Mouse (Mus musculus) forebrain, embryonic 11.5 days (tissue): Measurements from ENCODE around the gene Gtsf1. TPM values are rescaled to one million over a fixed set of nuclear protein-coding genes. Genes with fewer than 3 reads are reported as not detected.

Experiments used
- ATAC-seq: fragments of 200-750 bp; cut with Nextera tagmentation; replicated peaks from 2 replicates; pipeline ENCODE4 v1.8.0; 2017; ENCODE audit warnings: moderate TSS enrichment; ENCODE audit not compliant: low FRiP score
- DNase-seq: peaks from one replicate; pipeline ENCODE4 v3.0.0-alpha.2; 2017; ENCODE audit warnings: low spot score
- H3K27ac ChIP-seq: fragments of 300-500 bp; sonication (generic); 2 replicates; pipeline ENCODE4 v1.5.1; 2014; ENCODE audit warnings: low read depth, low read length
- H3K27me3 ChIP-seq: fragments of 300-500 bp; sonication (generic); 2 replicates; pipeline ENCODE4 v1.6.1; 2014; ENCODE audit warnings: mild to moderate bottlenecking, low read length, mixed read lengths; ENCODE audit not compliant: control insufficient read depth, insufficient read depth
- H3K36me3 ChIP-seq: fragments of 300-500 bp; sonication (generic); 2 replicates; pipeline ENCODE4 v1.6.1; 2014; ENCODE audit warnings: mild to moderate bottlenecking, low read length, moderate library complexity, mixed read lengths; ENCODE audit not compliant: control insufficient read depth, insufficient read depth
- H3K4me1 ChIP-seq: fragments of 300-500 bp; sonication (generic); replicated peaks from 2 replicates; pipeline ENCODE4 v1.6.1; 2014; ENCODE audit warnings: low read length, mixed read lengths; ENCODE audit not compliant: control insufficient read depth, insufficient read depth
- H3K4me2 ChIP-seq: fragments of 300-500 bp; sonication (generic); 2 replicates; pipeline ENCODE4 v1.6.1; 2014; ENCODE audit warnings: low read depth, mild to moderate bottlenecking, low read length, moderate library complexity, mixed read lengths; ENCODE audit not compliant: severe bottlenecking
- H3K4me3 ChIP-seq: fragments of 300-500 bp; sonication (generic); 2 replicates; pipeline ENCODE4 v1.5.1; 2014; ENCODE audit warnings: low read depth, low read length
- H3K9ac ChIP-seq: fragments of 300-500 bp; sonication (generic); 2 replicates; pipeline ENCODE4 v1.6.1; 2014; ENCODE audit warnings: low read length
- H3K9me3 ChIP-seq: fragments of 300-500 bp; sonication (generic); 2 replicates; pipeline ENCODE4 v1.6.1; 2016; ENCODE audit warnings: low read length, mixed read lengths; ENCODE audit not compliant: control insufficient read depth
- WGBS: fragments of 180-500 bp; shearing (Covaris S2); extraction: QIAGEN DNeasy Blood & Tissue Kit; methylation state at CpG from one replicate; pipeline ENCODE4 v1.1.7; 2014; 5-methylcytosine and 5-hydroxymethylcytosine counted together
- polyA plus RNA-seq: library from polyadenylated mRNA; unstranded; fragments of >200 nt; fragmentation: Nextera tagmentation; extraction: Ambion mirVana; gene quantifications from 2 replicates; pipeline ENCODE4 v1.2.1, GENCODE M21; 2014

Gtsf1 gene
- polyA plus RNA-seq, 1 experiment from 2014 or later: not detected

GRCm38 (mm10) chr15:103371741-103372140 is 58.5 kb downstream of the Gtsf1 start:
- Histone ChIP-seq H3K9me3 (no peaks in the 10 kb centered on the region), H3K9ac (no peak overlapping the region), H3K4me1 (0 out of 2 replicates have a peak, but pooled peaks cover 2% of the 10 kb centered on the region), H3K4me3 (no peak overlapping the region), H3K36me3 (no peaks in the 10 kb centered on the region), H3K4me2 (no peak overlapping the region), H3K27me3 (no peaks in the 10 kb centered on the region), H3K27ac (no peak overlapping the region)
- 94% methylated on average over 1 of the region's 1 CpGs for WGBS
- DNase-seq: no peak
- ATAC-seq: no peak

- Histone ChIP-seq H3K4me1 (0 out of 2 replicates have a peak, but pooled peaks cover 2% of the 10 kb centered on the region), H3K4me3 (no peak overlapping the region), H3K27ac (no peak overlapping the region), H3K9me3 (no peaks in the 10 kb centered on the region), H3K36me3 (no peaks in the 10 kb centered on the region), H3K4me2 (no peak overlapping the region), H3K9ac (no peak overlapping the region), H3K27me3 (no peaks in the 10 kb centered on the region)
- no peak for ATAC-seq
- no peak for DNase-seq
- WGBS: 43% methylated on average over 2 of the region's 2 CpGs
Observed at GRCm38 (mm10) chr15:103371208-103371607, 59.1 kb downstream of the Gtsf1 start.

- H3K4me2 ChIP-seq: no peak overlapping the region
- ATAC-seq (no peak), DNase-seq (peak; percentile 38)
- H3K36me3 ChIP-seq: no peaks in the 10 kb centered on the region
- no peak overlapping the region for H3K27ac ChIP-seq
- H3K4me3 ChIP-seq: no peak overlapping the region
- 62% methylated on average over 4 of the region's 4 CpGs for WGBS
- H3K27me3 ChIP-seq: no peaks in the 10 kb centered on the region
- H3K4me1 ChIP-seq: 0 out of 2 replicates have a peak, but pooled peaks cover 2% of the 10 kb centered on the region
- no peak overlapping the region for H3K9ac ChIP-seq
- H3K9me3 ChIP-seq: no peaks in the 10 kb centered on the region
Observed at GRCm38 (mm10) chr15:103370462-103370861, 59.8 kb downstream of the Gtsf1 start.

- Histone ChIP-seq H3K4me2 (no peak overlapping the region), H3K27me3 (no peaks in the 10 kb centered on the region), H3K4me1 (peaks cover 6% of the 10 kb centered on the region; the same call in 1 of the 2 replicates), H3K36me3 (no peaks in the 10 kb centered on the region), H3K4me3 (no peak overlapping the region), H3K9ac (no peak overlapping the region), H3K27ac (no peak overlapping the region), H3K9me3 (no peaks in the 10 kb centered on the region)
- 91% methylated on average over 1 of the region's 1 CpGs for WGBS
- ATAC-seq: no peak
- DNase-seq: no peak
Observed at GRCm38 (mm10) chr15:103369123-103369522, 61.1 kb downstream of the Gtsf1 start.

GRCm38 (mm10) chr15:103368179-103368940 is 61.9 kb downstream of the Gtsf1 start:
- H3K36me3 ChIP-seq: no peaks in the 10 kb centered on the region
- peak; percentile 39 for DNase-seq
- H3K4me3 ChIP-seq: no peak overlapping the region
- no peak overlapping the region for H3K9ac ChIP-seq
- H3K4me2 ChIP-seq: no peak overlapping the region
- H3K9me3 ChIP-seq: no peaks in the 10 kb centered on the region
- H3K27me3 ChIP-seq: no peaks in the 10 kb centered on the region
- H3K4me1 ChIP-seq: peaks cover 6% of the 10 kb centered on the region; the same call in 1 of the 2 replicates
- no peak overlapping the region for H3K27ac ChIP-seq
- 77% methylated on average over 4 of the region's 4 CpGs for WGBS
- no peak for ATAC-seq

- H3K9ac ChIP-seq: peak within 1 kb of the TSS; percentile 77
- no peaks in the 10 kb centered on the region for H3K27me3 ChIP-seq
- no peaks in the 10 kb centered on the region for H3K36me3 ChIP-seq
- peak; percentile 73 for ATAC-seq
- no peaks in the 10 kb centered on the region for H3K9me3 ChIP-seq
- peak within 1 kb of the TSS; percentile 95 for H3K4me2 ChIP-seq
- peak within 1 kb of the TSS; percentile 62 for H3K4me3 ChIP-seq
- 1% methylated on average over 44 of the region's 51 CpGs for WGBS
- DNase-seq: peak; percentile 80
- H3K4me1 ChIP-seq: peaks cover 6% of the 10 kb centered on the region; the same call in 1 of the 2 replicates
- H3K27ac ChIP-seq: no peak within 1 kb of the TSS
Observed at GRCm38 (mm10) chr15:103366376-103367149, 63.7 kb downstream of the Gtsf1 start, which contains the start of gene Itga5. Itga5 (minus strand) TSS chr15:103366763.

GRCm38 (mm10) chr15:103365471-103366375 is 64.5 kb downstream of the Gtsf1 start:
- Histone ChIP-seq H3K27ac (no peak overlapping the region), H3K4me3 (peak overlapping the region; percentile 62), H3K9me3 (no peaks in the 10 kb centered on the region), H3K4me1 (peaks cover 6% of the 10 kb centered on the region; the same call in 1 of the 2 replicates), H3K4me2 (peak overlapping the region; percentile 95), H3K27me3 (no peaks in the 10 kb centered on the region), H3K9ac (peak overlapping the region; percentile 77), H3K36me3 (no peaks in the 10 kb centered on the region)
- ATAC-seq: peak; percentile 60
- 1% methylated on average over 51 of the region's 51 CpGs for WGBS
- peak; percentile 72 for DNase-seq

GRCm38 (mm10) chr15:103364761-103365160 is 65.5 kb downstream of the Gtsf1 start:
- ATAC-seq (no peak), DNase-seq (no peak)
- peaks cover 6% of the 10 kb centered on the region; the same call in 1 of the 2 replicates for H3K4me1 ChIP-seq
- no peaks in the 10 kb centered on the region for H3K9me3 ChIP-seq
- WGBS: 46% methylated on average over 4 of the region's 4 CpGs
- no peaks in the 10 kb centered on the region for H3K27me3 ChIP-seq
- H3K9ac ChIP-seq: peak overlapping the region; percentile 77; the same call in 1 of the 2 replicates
- H3K36me3 ChIP-seq: no peaks in the 10 kb centered on the region
- H3K27ac ChIP-seq: no peak overlapping the region
- peak overlapping the region; percentile 62; the same call in 1 of the 2 replicates for H3K4me3 ChIP-seq
- peak overlapping the region; percentile 95 for H3K4me2 ChIP-seq
